ENCODE assay signal across 33 mouse cellular contexts in the genomic region with DNA sequence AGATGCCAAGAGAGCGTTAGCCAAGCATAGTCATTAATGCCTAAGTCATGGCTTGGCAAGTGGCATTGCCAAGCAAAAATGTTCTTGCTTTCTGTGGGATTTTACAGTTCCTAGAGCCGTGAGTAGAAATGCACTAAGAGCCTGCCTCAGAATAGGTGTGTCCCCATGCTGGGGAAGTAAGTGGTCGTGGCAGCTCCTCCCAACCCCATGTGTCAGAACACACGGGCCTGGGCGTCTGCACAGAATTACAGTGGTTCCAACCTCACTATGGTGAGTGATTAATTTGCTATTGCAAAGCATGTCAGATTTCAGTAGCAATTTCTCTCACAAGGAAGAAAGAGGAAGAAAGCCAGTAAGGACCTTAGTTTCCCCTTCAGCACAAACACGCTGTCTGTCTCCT. TPM values are rescaled to one million over a fixed set of nuclear protein-coding genes. Genes with fewer than 3 reads are reported as not detected.
A peak's percentile ranks its signal among the peaks of the same experiment; 100 is the strongest.
DNase-seq lines count a peak whose midpoint lies in the region; ATAC-seq and TF ChIP-seq lines count a peak whose summit lies in the region.
"Had no signal": no experiment of that assay in that cellular context is flagged by ENCODE, and none has a peak within 500 bp of the region (broad histone marks: within the 10 kb centered on the region; RNA-seq: fewer than 3 reads in every experiment).

No protein-coding gene starts in this region.

- no peak for TF ChIP-seq POLR2A in ES-Bruce4 (IDR thresholded peaks at IDR 0.05; ENCODE audit: insufficient read depth, low read length)
- no peak for TF ChIP-seq POLR2A in brain, embryonic 14.5 days (IDR thresholded peaks at IDR 0.05; ENCODE audit: borderline replicate concordance, extremely low read depth, insufficient read depth, insufficient read length, poor library complexity, severe bottlenecking)

- peaks cover 4% of the 10 kb centered on the region for H3K4me1 ChIP-seq in ES-Bruce4 (ENCODE audit: control insufficient read depth, insufficient read depth, low read length)
- H3K4me1 ChIP-seq in limb, embryonic 15.5 days: peaks cover 32% of the 10 kb centered on the region

- no peaks in the 10 kb centered on the region for H3K36me3 ChIP-seq in ES-Bruce4 (ENCODE audit: control insufficient read depth, insufficient read depth, low read length, poor library complexity, severe bottlenecking)
- no peaks in the 10 kb centered on the region for H3K36me3 ChIP-seq in limb, embryonic 15.5 days
- H3K36me3 ChIP-seq: heart, embryonic 12.5 days; kidney, embryonic 15.5 days had no signal

- H3K4me2 ChIP-seq in limb, embryonic 15.5 days: no peak overlapping the region
- H3K4me2 ChIP-seq: embryonic facial prominence, embryonic 12.5 days; heart, embryonic 12.5 days; hindbrain, embryonic 12.5 days; kidney, embryonic 15.5 days; liver, embryonic 15.5 days; midbrain, embryonic 11.5 days had no signal

- ATAC-seq in limb, embryonic 15.5 days (ENCODE audit: insufficient number of reproducible peaks, low FRiP score, low TSS enrichment, low read depth): no peak
- ATAC-seq: intestine, postnatal 0 days had no signal

- H3K27ac ChIP-seq in layer of hippocampus, adult 2 months: peak overlapping the region; percentile 71
- 0 out of 2 replicates have a peak overlapping the region, but pooled peaks have one; percentile 22 for H3K27ac ChIP-seq in ES-Bruce4 (ENCODE audit: insufficient read depth, low read length)
- peak overlapping the region; percentile 65 for H3K27ac ChIP-seq in limb, embryonic 15.5 days
- H3K27ac ChIP-seq: embryonic facial prominence, embryonic 12.5 days; gastrocnemius, adult 2 months; hindbrain, embryonic 12.5 days; kidney, embryonic 15.5 days; liver, embryonic 15.5 days; macrophage had no signal

- DNase-seq in layer of hippocampus, adult 2 months (ENCODE audit: low spot score in 2 of 2): no peak
- DNase-seq in layer of hippocampus, adult 8-10 months (ENCODE audit: low spot score in 2 of 2): no peak
- peak; percentile 39 for DNase-seq in brain, embryonic 14.5 days (ENCODE audit: low read depth)
- no peak for DNase-seq in lung, postnatal 10 days
- no peak for DNase-seq in urinary bladder, postnatal 10 days (ENCODE audit: low spot score)
- no peak for DNase-seq in layer of hippocampus, adult 11-12 months (ENCODE audit: low spot score)
- DNase-seq: adrenal gland, postnatal 14 days; cerebellum, adult 11 months; cerebellum, postnatal 10 days; gastrocnemius, adult 2 months; heart, postnatal 10 days; kidney, postnatal 4 days; retina, postnatal 1 day; right cerebral cortex, postnatal 25 days; thymus, postnatal 14 days had no signal

- no peak for TF ChIP-seq EP300 in ES-Bruce4 (IDR thresholded peaks at IDR 0.05; ENCODE audit: insufficient read depth, low read depth, low read length)

- TF ChIP-seq CTCF in layer of hippocampus, adult 2 months (conservative IDR thresholded peaks at IDR 0.05): no peak
- no peak for TF ChIP-seq CTCF in ES-Bruce4 (IDR thresholded peaks at IDR 0.05; ENCODE audit: low read depth, low read length)
- TF ChIP-seq CTCF in brain, embryonic 14.5 days (IDR thresholded peaks at IDR 0.05; ENCODE audit: borderline replicate concordance, extremely low read depth, insufficient read depth, insufficient read length): no peak

- WGBS in limb, embryonic 15.5 days: 20% methylated on average over 6 of the region's 6 CpGs

- no peak overlapping the region for H3K4me3 ChIP-seq in layer of hippocampus, adult 2 months
- no peak overlapping the region for H3K4me3 ChIP-seq in ES-Bruce4 (ENCODE audit: low read depth, low read length)
- no peak overlapping the region for H3K4me3 ChIP-seq in limb, embryonic 15.5 days
- H3K4me3 ChIP-seq: embryonic facial prominence, embryonic 12.5 days; gastrocnemius, adult 2 months; heart, embryonic 12.5 days; hindbrain, embryonic 12.5 days; kidney, embryonic 15.5 days; liver, embryonic 15.5 days had no signal

- no peaks in the 10 kb centered on the region for H3K9me3 ChIP-seq in ES-Bruce4 (replicated peaks; ENCODE audit: control insufficient read depth, insufficient read depth, low read length, poor library complexity, severe bottlenecking)
- H3K9me3 ChIP-seq in limb, embryonic 15.5 days: no peaks in the 10 kb centered on the region
- H3K9me3 ChIP-seq: embryonic facial prominence, embryonic 12.5 days; heart, embryonic 12.5 days; hindbrain, embryonic 12.5 days; kidney, embryonic 15.5 days; liver, embryonic 15.5 days had no signal

- H3K9ac ChIP-seq in ES-Bruce4 (ENCODE audit: low read depth, poor library complexity, severe bottlenecking): no peak overlapping the region
- no peak overlapping the region for H3K9ac ChIP-seq in limb, embryonic 15.5 days
- H3K9ac ChIP-seq: embryonic facial prominence, embryonic 12.5 days; heart, embryonic 12.5 days; hindbrain, embryonic 12.5 days; kidney, embryonic 15.5 days; liver, embryonic 15.5 days had no signal

- H3K27me3 ChIP-seq in ES-Bruce4 (ENCODE audit: control insufficient read depth, insufficient read depth, low read length, poor library complexity, severe bottlenecking): no peaks in the 10 kb centered on the region
- no peaks in the 10 kb centered on the region for H3K27me3 ChIP-seq in limb, embryonic 15.5 days
- H3K27me3 ChIP-seq: embryonic facial prominence, embryonic 12.5 days; heart, embryonic 12.5 days; hindbrain, embryonic 12.5 days; kidney, embryonic 15.5 days; liver, embryonic 15.5 days had no signal

RNA-seq across cellular contexts. Expression of a gene that starts 33.9 kb away (rescaled TPM):
- total RNA-seq in layer of hippocampus, adult 2 months (2021): 100 to 1,000 TPM; 117 to 121 TPM
- total RNA-seq in layer of hippocampus, adult 8-10 months (2022): 100 to 1,000 TPM; 103 to 118 (median 109) TPM
- 0.36 and 0.43 TPM in 2 replicates for polyA plus RNA-seq in ES-Bruce4 (2011; ENCODE audit: insufficient read depth, insufficient read length, low read depth, missing spikeins)
- polyA plus RNA-seq in brain, embryonic 14.5 days (2012; rRNA removed): 70.1 and 88.6 TPM in 2 replicates
- 52.1 and 60.9 TPM in 2 replicates for polyA plus RNA-seq in limb, embryonic 15.5 days (2015; fragmentation: Nextera tagmentation; extraction: Ambion mirVana)
- total RNA-seq: gastrocnemius, adult 2 months had no signal
- polyA plus RNA-seq: C2C12 had no signal

RNA-seq across cellular contexts. Expression of a gene that starts 36.9 kb away (rescaled TPM):
- 1 to 10 TPM; 1.3 to 1.7 TPM for total RNA-seq in layer of hippocampus, adult 2 months (2021)
- total RNA-seq in layer of hippocampus, adult 8-10 months (2022): 1 to 10 TPM in 3 of 4 experiments, under 1 TPM in 1; 0.93 to 2.4 (median 1.6) TPM
- polyA plus RNA-seq in ES-Bruce4 (2011; ENCODE audit: insufficient read depth, insufficient read length, low read depth, missing spikeins): not detected in 2 replicates
- 0.15 and 0.16 TPM in 2 replicates for polyA plus RNA-seq in brain, embryonic 14.5 days (2012; rRNA removed)
- 0.20 TPM in 1 of 2 replicates, not detected in the other for polyA plus RNA-seq in limb, embryonic 15.5 days (2015; fragmentation: Nextera tagmentation; extraction: Ambion mirVana)
- total RNA-seq: adrenal gland, postnatal 14 days; gastrocnemius, adult 2 months; heart, postnatal 10 days; midbrain, postnatal 0 days had no signal
- polyA plus RNA-seq: C2C12; embryonic facial prominence, embryonic 12.5 days; gonadal fat pad, adult 2 months; heart, embryonic 12.5 days; hindbrain, embryonic 12.5 days; intestine, postnatal 0 days; kidney, embryonic 15.5 days; limb, embryonic 14.5 days; liver, embryonic 15.5 days; lung, embryonic 16.5 days; macrophage; midbrain, embryonic 11.5 days; midbrain, postnatal 0 days; neural tube, embryonic 11.5 days; spleen, adult 2 months; testis, adult 2 months had no signal

Comparison
In these comparisons a context has a peak if more than half of its experiments do, and no peak if none do; other contexts are left out.
1. RNA of a gene that starts 33.9 kb away (polyA plus RNA-seq): 70.1 to 88.6 TPM in brain, embryonic 14.5 days and 52.1 to 60.9 TPM in limb, embryonic 15.5 days; 0.36 to 0.43 TPM in ES-Bruce4; every median in the first group is over 10 times any median in the second.
2. Peak in every context shown above with its lines, with median percentiles within 50 percentile points of each other: H3K27ac ChIP-seq.